Mouse (Mus musculus) cerebellum, adult 2 months (tissue): ENCODE results near the gene Ttc14. TPM values are rescaled to one million over a fixed set of nuclear protein-coding genes. Genes with fewer than 3 reads are reported as not detected.

Experiments used
- DNase-seq, 2 experiments: peaks; one replicate each; pipeline ENCODE4 v3.0.0; 2021
- H3K27ac ChIP-seq: fragments of 200-500 bp; 2 replicates; pipeline ENCODE4 v1.5.1; 2012; ENCODE audit warnings: low read length, control low read depth, inconsistent platforms; ENCODE audit not compliant: insufficient read depth
- H3K27me3 ChIP-seq: fragments of 200-500 bp; 2 replicates; pipeline ENCODE4 v1.6.1; 2012; ENCODE audit warnings: inconsistent platforms, mild to moderate bottlenecking, low read length, moderate library complexity; ENCODE audit not compliant: control insufficient read depth, insufficient read depth
- H3K4me1 ChIP-seq: fragments of 200-500 bp; 2 replicates; pipeline ENCODE4 v1.6.1; 2011; ENCODE audit warnings: low read length; ENCODE audit not compliant: control insufficient read depth, insufficient read depth
- H3K4me3 ChIP-seq: fragments of 200-500 bp; replicated peaks from 2 replicates; pipeline ENCODE3; 2011; ENCODE audit warnings: mild to moderate bottlenecking, low read depth, low read length, control low read depth; ENCODE audit not compliant: insufficient read depth
- CTCF ChIP-seq: fragments of 200-500 bp; IDR thresholded peaks from 2 replicates; pipeline ENCODE4 v1.5.1; 2011; ENCODE audit warnings: low read depth, mild to moderate bottlenecking, control low read depth, low read length, moderate library complexity, borderline replicate concordance; ENCODE audit not compliant: insufficient read depth
- POLR2A ChIP-seq: fragments of 200-500 bp; IDR thresholded peaks from 2 replicates; pipeline ENCODE4 v1.6.1; 2011; ENCODE audit warnings: low read length, control low read depth, borderline replicate concordance; ENCODE audit not compliant: insufficient read depth
- WGBS: fragments of 180-500 bp; shearing (Covaris S2); methylation state at CpG from one replicate; pipeline ENCODE4 v1.1.7; 2018; 5-methylcytosine and 5-hydroxymethylcytosine counted together
- polyA plus RNA-seq: library from polyadenylated mRNA; depleted of rRNA; stranded (reverse); fragments of >200 nt; gene quantifications from 2 replicates; pipeline ENCODE4 v1.2.3, GENCODE M21; 2012; rRNA removed

Gene Ttc14
- polyA plus RNA-seq = 43.8 and 48.9 TPM in 2 replicates

GRCm38 (mm10) chr3:33799617-33800512 is at the start of gene Ttc14:
Gene Ttc14 (plus strand): TSS chr3:33799832.
- H3K4me1 ChIP-seq = peaks cover 4% of the 10 kb centered on the region; the same call in 1 of the 2 replicates
- TF ChIP-seq CTCF (no peak), POLR2A (peak; percentile 71)
- WGBS = under 1% methylated on average over 90 of the region's 90 CpGs

GRCm38 (mm10) chr3:33790975-33791374 is 8.7 kb upstream of the Ttc14 start:
- TF ChIP-seq CTCF (no peak), POLR2A (no peak)
- DNase-seq = no peak
- no peaks in the 10 kb centered on the region for H3K4me1 ChIP-seq
- H3K4me3 ChIP-seq = no peak overlapping the region
- no peaks in the 10 kb centered on the region for H3K27me3 ChIP-seq
- H3K27ac ChIP-seq = no peak overlapping the region

More at GRCm38 (mm10) chr3:33799617-33800512, at the start of gene Ttc14:
- Histone ChIP-seq H3K4me3 (peak within 1 kb of the TSS; percentile 85), H3K27ac (peak within 1 kb of the TSS; percentile 92), H3K27me3 (no peaks in the 10 kb centered on the region)
- peak; percentile 98 to 99 for DNase-seq

- Histone ChIP-seq H3K4me3 (peak overlapping the region; percentile 85), H3K4me1 (peaks cover 4% of the 10 kb centered on the region; the same call in 1 of the 2 replicates), H3K27me3 (no peaks in the 10 kb centered on the region), H3K27ac (peak overlapping the region; percentile 52; the same call in 1 of the 2 replicates)
- TF ChIP-seq CTCF = no peak
- TF ChIP-seq POLR2A = no peak
- WGBS = under 1% methylated on average over 16 of the region's 16 CpGs
- no peak for DNase-seq
These were observed 835 bp downstream of the Ttc14 start for GRCm38 (mm10) chr3:33800513-33800820.

- DNase-seq = peak in 1 of 2 experiments; percentile 26
These were observed 7.5 kb downstream of the Ttc14 start for GRCm38 (mm10) chr3:33807151-33807550.

GRCm38 (mm10) chr3:33824135-33824946 is 24.7 kb downstream of the Ttc14 start:
- H3K27ac ChIP-seq = no peak overlapping the region
- DNase-seq = peak; percentile 18 to 46
- no peaks in the 10 kb centered on the region for H3K27me3 ChIP-seq
- no peaks in the 10 kb centered on the region for H3K4me1 ChIP-seq
- peak; percentile 86 for TF ChIP-seq CTCF
- TF ChIP-seq POLR2A = no peak
- WGBS = 39% methylated on average over 9 of the region's 9 CpGs
- no peak overlapping the region for H3K4me3 ChIP-seq

More at GRCm38 (mm10) chr3:33807151-33807550, 7.5 kb downstream of the Ttc14 start:
- H3K4me3 ChIP-seq = no peak overlapping the region
- WGBS = 22% methylated on average over 1 of the region's 1 CpGs
- H3K27me3 ChIP-seq = no peaks in the 10 kb centered on the region
- TF ChIP-seq CTCF = no peak
- TF ChIP-seq POLR2A = no peak
- no peak overlapping the region for H3K27ac ChIP-seq
- peaks cover 2% of the 10 kb centered on the region; the same call in 1 of the 2 replicates for H3K4me1 ChIP-seq

- no peaks in the 10 kb centered on the region for H3K4me1 ChIP-seq
- H3K4me3 ChIP-seq = no peak overlapping the region
- WGBS = 88% methylated on average over 10 of the region's 10 CpGs
- TF ChIP-seq CTCF (no peak), POLR2A (no peak)
- no peak for DNase-seq
- H3K27ac ChIP-seq = no peak overlapping the region
- H3K27me3 ChIP-seq = no peaks in the 10 kb centered on the region
These were observed 32.7 kb downstream of the Ttc14 start for GRCm38 (mm10) chr3:33832351-33832750.

GRCm38 (mm10) chr3:33836576-33836975 is 36.9 kb downstream of the Ttc14 start:
- Histone ChIP-seq H3K4me3 (no peak overlapping the region), H3K27me3 (no peaks in the 10 kb centered on the region), H3K27ac (no peak overlapping the region), H3K4me1 (no peaks in the 10 kb centered on the region)
- TF ChIP-seq POLR2A = no peak
- TF ChIP-seq CTCF = no peak
- WGBS = 93% methylated on average over 13 of the region's 13 CpGs
- no peak for DNase-seq

- WGBS = 79% methylated on average over 10 of the region's 10 CpGs
These were observed 39.2 kb downstream of the Ttc14 start for GRCm38 (mm10) chr3:33838877-33839276.

More at GRCm38 (mm10) chr3:33838877-33839276, 39.2 kb downstream of the Ttc14 start:
- no peak for DNase-seq
- no peak overlapping the region for H3K27ac ChIP-seq
- no peak for TF ChIP-seq CTCF
- no peak for TF ChIP-seq POLR2A
- no peaks in the 10 kb centered on the region for H3K27me3 ChIP-seq
- H3K4me1 ChIP-seq = no peaks in the 10 kb centered on the region
- no peak overlapping the region for H3K4me3 ChIP-seq
